Mouse (Mus musculus): ENCODE results near the gene Celf5.

GRCm38 (mm10) chr10:81473003-81473451 is 9.5 kb downstream of the Celf5 start:
- no peak for TF ChIP-seq POLR2A (IDR thresholded peaks at IDR 0.05; ENCODE audit: extremely low read depth, insufficient read depth, low read length)
- TF ChIP-seq CTCF (IDR thresholded peaks at IDR 0.05; ENCODE audit: low read depth, low read length): no peak
